Comparison of ENCODE assay signal across 8 mouse cellular contexts in the genomic region with DNA sequence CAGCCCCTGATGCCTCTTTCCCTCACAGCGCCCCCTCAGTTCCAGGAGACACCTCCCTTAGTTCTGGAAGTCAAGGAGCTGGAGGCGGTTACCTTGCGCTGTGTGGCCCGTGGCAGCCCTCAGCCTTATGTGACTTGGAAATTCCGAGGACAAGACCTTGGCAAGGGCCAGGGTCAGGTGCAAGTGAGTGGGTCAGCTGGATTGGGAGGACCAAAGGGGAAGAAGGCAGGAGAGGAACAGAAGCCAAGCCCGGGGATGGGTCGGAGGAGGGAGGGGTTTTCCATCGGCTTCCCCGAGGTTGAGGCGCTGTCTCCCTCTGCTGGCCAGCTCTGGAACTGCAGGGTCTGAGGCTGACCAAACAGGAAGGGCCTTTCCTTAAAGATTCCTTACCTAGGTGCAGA. TPM values are rescaled to one million over a fixed set of nuclear protein-coding genes. Genes with fewer than 3 reads are reported as not detected.
DNase-seq lines count a peak whose midpoint lies in the region; ATAC-seq and TF ChIP-seq lines count a peak whose summit lies in the region.

No protein-coding gene starts in this region.

- peak overlapping the region; percentile 76 for H3K4me3 ChIP-seq in ES-Bruce4 (ENCODE audit: low read depth, low read length)
- H3K4me3 ChIP-seq in forebrain, embryonic 16.5 days (replicated peaks; ENCODE audit: low read length): peak overlapping the region; percentile 22; the same call in 1 of the 2 replicates
- 0 out of 2 replicates have a peak overlapping the region, but pooled peaks have one; percentile 20 for H3K4me3 ChIP-seq in neural tube, embryonic 15.5 days (replicated peaks)
- H3K4me3 ChIP-seq in testis, adult 2 months (ENCODE audit: control insufficient read depth, low read depth, low read length): peak overlapping the region; percentile 60

- TF ChIP-seq EP300 in ES-Bruce4 (IDR thresholded peaks at IDR 0.05; ENCODE audit: insufficient read depth, low read depth, low read length): no peak

- peak overlapping the region; percentile 46 for H3K4me2 ChIP-seq in forebrain, embryonic 16.5 days (ENCODE audit: low read length)
- H3K4me2 ChIP-seq in neural tube, embryonic 15.5 days: peak overlapping the region; percentile 53

- TF ChIP-seq CTCF in ES-Bruce4 (IDR thresholded peaks at IDR 0.05; ENCODE audit: low read depth, low read length): peak; percentile 96
- peak; percentile 99 for TF ChIP-seq CTCF in testis, adult 2 months (IDR thresholded peaks at IDR 0.05; ENCODE audit: control insufficient read depth, insufficient read depth, insufficient replicate concordance, low read depth, low read length)

- no peaks in the 10 kb centered on the region for H3K9me3 ChIP-seq in ES-Bruce4 (replicated peaks; ENCODE audit: control insufficient read depth, insufficient read depth, low read length, poor library complexity, severe bottlenecking)
- H3K9me3 ChIP-seq in forebrain, embryonic 16.5 days (ENCODE audit: control insufficient read depth, low read length): no peaks in the 10 kb centered on the region
- H3K9me3 ChIP-seq in neural tube, embryonic 15.5 days (replicated peaks): no peaks in the 10 kb centered on the region

- peak overlapping the region; percentile 20 for H3K9ac ChIP-seq in ES-Bruce4 (ENCODE audit: low read depth, poor library complexity, severe bottlenecking)
- H3K9ac ChIP-seq in forebrain, embryonic 16.5 days (replicated peaks; ENCODE audit: low read depth, low read length): no peak overlapping the region; the same call in 1 of the 2 replicates
- H3K9ac ChIP-seq in neural tube, embryonic 15.5 days (replicated peaks): no peak overlapping the region

- 7% methylated on average over 10 of the region's 10 CpGs for WGBS in forebrain, embryonic 16.5 days
- 13% methylated on average over 10 of the region's 10 CpGs for WGBS in neural tube, embryonic 15.5 days

- peak; percentile 64 for DNase-seq in cerebellum, adult 11-12 months
- peak; percentile 95 to 98 for DNase-seq in heart, postnatal 36 days
- DNase-seq in layer of hippocampus, adult 18-20 months (ENCODE audit: low spot score in 2 of 2): peak; percentile 74 to 87
- DNase-seq in lung, adult 18-20 months: peak; percentile 86 to 89

- H3K27ac ChIP-seq in ES-Bruce4 (ENCODE audit: insufficient read depth, low read length): no peak overlapping the region
- no peak overlapping the region for H3K27ac ChIP-seq in forebrain, embryonic 16.5 days (ENCODE audit: low read length)
- no peak overlapping the region for H3K27ac ChIP-seq in neural tube, embryonic 15.5 days (replicated peaks)
- no peak overlapping the region for H3K27ac ChIP-seq in testis, adult 2 months (ENCODE audit: control insufficient read depth, insufficient read depth, low read depth, low read length)

- H3K36me3 ChIP-seq in ES-Bruce4 (ENCODE audit: control insufficient read depth, insufficient read depth, low read length, poor library complexity, severe bottlenecking): no peaks in the 10 kb centered on the region
- H3K36me3 ChIP-seq in forebrain, embryonic 16.5 days (ENCODE audit: control insufficient read depth, insufficient read depth): peaks cover 10% of the 10 kb centered on the region; the same call in 1 of the 2 replicates
- peaks cover 9% of the 10 kb centered on the region; the same call in 1 of the 2 replicates for H3K36me3 ChIP-seq in neural tube, embryonic 15.5 days
- no peaks in the 10 kb centered on the region for H3K36me3 ChIP-seq in testis, adult 2 months (ENCODE audit: control insufficient read depth, insufficient read depth, low read length)

- TF ChIP-seq POLR2A in ES-Bruce4 (IDR thresholded peaks at IDR 0.05; ENCODE audit: insufficient read depth, low read length): no peak
- TF ChIP-seq POLR2A in testis, adult 2 months (IDR thresholded peaks at IDR 0.05; ENCODE audit: control insufficient read depth, low read depth, low read length): no peak

- peak; percentile 29 for ATAC-seq in forebrain, embryonic 16.5 days
- ATAC-seq in neural tube, embryonic 15.5 days (ENCODE audit: low FRiP score): peak; percentile 56

- no peaks in the 10 kb centered on the region for H3K27me3 ChIP-seq in ES-Bruce4 (ENCODE audit: control insufficient read depth, insufficient read depth, low read length, poor library complexity, severe bottlenecking)
- no peaks in the 10 kb centered on the region for H3K27me3 ChIP-seq in forebrain, embryonic 16.5 days (replicated peaks; ENCODE audit: control insufficient read depth, insufficient read depth, low read length)
- no peaks in the 10 kb centered on the region for H3K27me3 ChIP-seq in neural tube, embryonic 15.5 days (replicated peaks)
- H3K27me3 ChIP-seq in testis, adult 2 months (ENCODE audit: control insufficient read depth, insufficient read depth, low read length): no peaks in the 10 kb centered on the region

- no peaks in the 10 kb centered on the region for H3K4me1 ChIP-seq in ES-Bruce4 (ENCODE audit: control insufficient read depth, insufficient read depth, low read length)
- peaks cover 33% of the 10 kb centered on the region for H3K4me1 ChIP-seq in forebrain, embryonic 16.5 days (replicated peaks; ENCODE audit: control insufficient read depth, insufficient read depth, low read length)
- H3K4me1 ChIP-seq in neural tube, embryonic 15.5 days: peaks cover 32% of the 10 kb centered on the region
- peaks cover 10% of the 10 kb centered on the region for H3K4me1 ChIP-seq in testis, adult 2 months (ENCODE audit: control insufficient read depth, insufficient read depth, low read length)

- intact Hi-C loops in heart, postnatal 36 days (cut with DNase I): loop anchor here (1.0 kb wide), 1 partner anchor 78 kb away; no protein-coding TSS in a partner anchor

RNA-seq across cellular contexts. Expression of a gene that starts 8.7 kb away (rescaled TPM):
- polyA plus RNA-seq in ES-Bruce4 (2011; ENCODE audit: insufficient read depth, insufficient read length, low read depth, missing spikeins): 40.5 and 40.6 TPM in 2 replicates
- polyA plus RNA-seq in forebrain, embryonic 16.5 days (2015; fragmentation: Nextera tagmentation; extraction: Ambion mirVana): 60.9 and 89.9 TPM in 2 replicates
- total RNA-seq in heart, postnatal 36 days (2021): under 1 TPM; 0.75 to 0.76 TPM
- total RNA-seq in layer of hippocampus, adult 18-20 months (2021): 1 to 10 TPM; 3.9 to 4.8 TPM
- polyA plus RNA-seq in neural tube, embryonic 15.5 days (2015; fragmentation: Nextera tagmentation; extraction: Ambion mirVana): 38.9 TPM in 2 replicates
- polyA plus RNA-seq in testis, adult 2 months (2012; rRNA removed): 66.1 and 68.5 TPM in 2 replicates

RNA-seq across cellular contexts. Expression of a gene that starts 9.6 kb away (rescaled TPM):
- 269 and 312 TPM in 2 replicates for polyA plus RNA-seq in ES-Bruce4 (2011; ENCODE audit: insufficient read depth, insufficient read length, low read depth, missing spikeins)
- polyA plus RNA-seq in forebrain, embryonic 16.5 days (2015; fragmentation: Nextera tagmentation; extraction: Ambion mirVana): 53.4 and 56.8 TPM in 2 replicates
- total RNA-seq in heart, postnatal 36 days (2021): 10 to 100 TPM; 71.9 to 78.4 TPM
- 10 to 100 TPM in 1 of 2 experiments, 1 to 10 TPM in 1; 9.2 to 11.7 TPM for total RNA-seq in layer of hippocampus, adult 18-20 months (2021)
- 140 and 198 TPM in 2 replicates for polyA plus RNA-seq in neural tube, embryonic 15.5 days (2015; fragmentation: Nextera tagmentation; extraction: Ambion mirVana)
- polyA plus RNA-seq in testis, adult 2 months (2012; rRNA removed): 7.6 and 16.5 TPM in 2 replicates

RNA-seq across cellular contexts. Expression of a gene that starts 15.1 kb away (rescaled TPM):
- 0.46 and 0.85 TPM in 2 replicates for polyA plus RNA-seq in ES-Bruce4 (2011; ENCODE audit: insufficient read depth, insufficient read length, low read depth, missing spikeins)
- not detected in 2 replicates for polyA plus RNA-seq in forebrain, embryonic 16.5 days (2015; fragmentation: Nextera tagmentation; extraction: Ambion mirVana)
- 1 to 10 TPM; 1.1 to 1.5 TPM for total RNA-seq in heart, postnatal 36 days (2021)
- under 1 TPM; 0.33 to 0.47 TPM for total RNA-seq in layer of hippocampus, adult 18-20 months (2021)
- 0.36 and 0.38 TPM in 2 replicates for polyA plus RNA-seq in neural tube, embryonic 15.5 days (2015; fragmentation: Nextera tagmentation; extraction: Ambion mirVana)
- 9.8 and 13.1 TPM in 2 replicates for polyA plus RNA-seq in testis, adult 2 months (2012; rRNA removed)

RNA-seq across cellular contexts. Expression of a gene that starts 30.3 kb away (rescaled TPM):
- polyA plus RNA-seq in ES-Bruce4 (2011; ENCODE audit: insufficient read depth, insufficient read length, low read depth, missing spikeins): 2.1 and 2.3 TPM in 2 replicates
- polyA plus RNA-seq in forebrain, embryonic 16.5 days (2015; fragmentation: Nextera tagmentation; extraction: Ambion mirVana): 1.8 and 3.0 TPM in 2 replicates
- total RNA-seq in heart, postnatal 36 days (2021): under 1 TPM; 0.14 to 0.92 TPM
- total RNA-seq in layer of hippocampus, adult 18-20 months (2021): 1 to 10 TPM; 3.4 to 4.0 TPM
- 3.8 and 4.3 TPM in 2 replicates for polyA plus RNA-seq in neural tube, embryonic 15.5 days (2015; fragmentation: Nextera tagmentation; extraction: Ambion mirVana)
- 302 and 305 TPM in 2 replicates for polyA plus RNA-seq in testis, adult 2 months (2012; rRNA removed)

Comparison
In these comparisons a context has a peak if more than half of its experiments do, and no peak if none do; other contexts are left out.
1. H3K4me3 ChIP-seq: peak in every context shown above with its lines; median percentile 76 in ES-Bruce4; 60 in testis, adult 2 months; 22 in forebrain, embryonic 16.5 days; 20 in neural tube, embryonic 15.5 days.